Comparison of ENCODE assay signal across 30 mouse cellular contexts in the genomic region with DNA sequence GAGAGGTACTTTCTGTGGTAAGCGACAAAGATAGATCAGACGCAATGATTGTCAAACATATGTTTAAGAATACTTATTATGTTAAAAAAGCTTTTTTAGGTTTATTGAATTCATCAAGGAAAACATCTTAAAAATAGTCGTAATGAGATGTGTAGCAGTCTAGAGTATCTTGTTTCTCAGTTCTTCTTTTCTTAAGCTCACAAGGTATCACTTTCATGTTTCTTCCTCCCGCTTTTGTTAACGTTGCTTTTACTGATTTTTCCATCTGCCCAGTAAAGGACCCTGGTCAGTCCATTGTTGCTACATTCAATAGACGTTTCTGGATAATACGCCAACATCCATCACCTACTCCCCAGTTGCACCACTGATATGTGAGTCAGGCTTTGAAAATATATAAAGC.
"Had no signal": no experiment of that assay in that cellular context is flagged by ENCODE, and none has a peak within 500 bp of the region (broad histone marks: within the 10 kb centered on the region; RNA-seq: fewer than 3 reads in every experiment).

No protein-coding gene starts in this region.

- H3K27ac ChIP-seq: heart, embryonic 13.5 days; heart, embryonic 15.5 days; hindbrain, embryonic 10.5 days; hindbrain, embryonic 12.5 days; hindbrain, embryonic 13.5 days; hindbrain, embryonic 14.5 days; hindbrain, embryonic 15.5 days; hindbrain, postnatal 0 days; intestine, embryonic 15.5 days; kidney, embryonic 15.5 days; kidney, postnatal 0 days; layer of hippocampus, adult 2 months; left cerebral cortex, adult 2 months had no signal

- DNase-seq: heart, postnatal 10 days; heart, postnatal 36 days; heart, postnatal 4 days; kidney, adult 11 months; kidney, adult 18-20 months; kidney, adult 2 months; kidney, adult 8-10 months; kidney, adult 9 months; kidney, postnatal 10 days; kidney, postnatal 14 days; kidney, postnatal 25 days; kidney, postnatal 36 days; kidney, postnatal 4 days; layer of hippocampus, adult 9-11 months; layer of hippocampus, postnatal 36 days had no signal

- H3K27me3 ChIP-seq: heart, embryonic 12.5 days; heart, embryonic 13.5 days; heart, embryonic 15.5 days; hindbrain, embryonic 12.5 days; hindbrain, embryonic 13.5 days; hindbrain, embryonic 15.5 days; intestine, embryonic 15.5 days; kidney, embryonic 15.5 days had no signal

- H3K4me3 ChIP-seq: heart, embryonic 12.5 days; heart, embryonic 13.5 days; heart, embryonic 15.5 days; hindbrain, embryonic 10.5 days; hindbrain, embryonic 12.5 days; hindbrain, embryonic 13.5 days; hindbrain, embryonic 15.5 days; intestine, embryonic 15.5 days; kidney, embryonic 15.5 days; layer of hippocampus, adult 2 months; left cerebral cortex, adult 2 months had no signal

- H3K9ac ChIP-seq: heart, embryonic 12.5 days; heart, embryonic 13.5 days; heart, embryonic 15.5 days; hindbrain, embryonic 12.5 days; hindbrain, embryonic 13.5 days; hindbrain, embryonic 14.5 days; hindbrain, embryonic 15.5 days; intestine, embryonic 15.5 days; kidney, embryonic 15.5 days had no signal

- H3K9me3 ChIP-seq: heart, embryonic 12.5 days; heart, embryonic 13.5 days; heart, embryonic 15.5 days; hindbrain, embryonic 10.5 days; hindbrain, embryonic 12.5 days; hindbrain, embryonic 13.5 days; hindbrain, embryonic 15.5 days; intestine, embryonic 15.5 days; kidney, embryonic 15.5 days had no signal

- H3K4me1 ChIP-seq: heart, embryonic 12.5 days; heart, embryonic 13.5 days; heart, embryonic 15.5 days; hindbrain, embryonic 10.5 days; hindbrain, embryonic 12.5 days; hindbrain, embryonic 13.5 days; hindbrain, embryonic 15.5 days; intestine, embryonic 15.5 days; kidney, embryonic 15.5 days had no signal

- H3K36me3 ChIP-seq: heart, embryonic 12.5 days; heart, embryonic 13.5 days; heart, embryonic 15.5 days; hindbrain, embryonic 10.5 days; hindbrain, embryonic 12.5 days; hindbrain, embryonic 13.5 days; hindbrain, embryonic 15.5 days; intestine, embryonic 15.5 days; kidney, embryonic 15.5 days had no signal

- H3K4me2 ChIP-seq: heart, embryonic 11.5 days; heart, embryonic 12.5 days; heart, embryonic 13.5 days; heart, embryonic 15.5 days; hindbrain, embryonic 12.5 days; hindbrain, embryonic 13.5 days; hindbrain, embryonic 14.5 days; hindbrain, embryonic 15.5 days; intestine, embryonic 15.5 days; kidney, embryonic 15.5 days had no signal
